Mouse (Mus musculus) telencephalon, adult 2 months (tissue): ENCODE data around the gene Olfr1105.

Experiments used
- DNase-seq: peaks from one replicate; pipeline ENCODE4 v3.0.0-alpha.2; 2011; ENCODE audit warnings: low read depth, low spot score

The Olfr1105 gene

GRCm38 (mm10) chr2:87036431-87036830, at the start of gene Olfr1105:
Olfr1105 (minus strand) TSS chr2:87036531.
- no peak for DNase-seq

- DNase-seq = no peak
Measured at GRCm38 (mm10) chr2:87075717-87076116, 39.4 kb upstream of the Olfr1105 start, which contains the start of gene Olfr1107. Olfr1107 (minus strand) TSS chr2:87075817.

GRCm38 (mm10) chr2:87052173-87052572, 15.8 kb upstream of the Olfr1105 start, which contains the start of gene Olfr1106:
Olfr1106 (minus strand) TSS chr2:87052273.
- no peak for DNase-seq

GRCm38 (mm10) chr2:87026980-87027379, 9.4 kb downstream of the Olfr1105 start, which contains the start of gene Olfr1104:
Olfr1104 (minus strand) TSS chr2:87027080.
- no peak for DNase-seq

GRCm38 (mm10) chr2:86998098-86998497, 38.2 kb downstream of the Olfr1105 start, which contains the start of gene Olfr1102:
Olfr1102 (plus strand) TSS chr2:86998398.
- no peak for DNase-seq

GRCm38 (mm10) chr2:86991121-86991520, 45.2 kb downstream of the Olfr1105 start, which contains the start of gene Olfr1101:
Olfr1101 (minus strand) TSS chr2:86991221.
- no peak for DNase-seq
